Mouse (Mus musculus) myocyte (in vitro differentiated cells): ENCODE data around the gene Mapk7.

Source experiments
- CEBPB ChIP-seq: IDR thresholded peaks from 2 replicates; pipeline ENCODE4 v1.6.1; 2011; ENCODE audit warnings: mild to moderate bottlenecking, moderate library complexity; ENCODE audit not compliant: poor library complexity, insufficient read depth, severe bottlenecking
- E2F4 ChIP-seq: IDR thresholded peaks from one replicate; pipeline ENCODE4 v1.6.1; 2011; ENCODE audit warnings: mild to moderate bottlenecking, control low read depth, moderate library complexity; ENCODE audit not compliant: insufficient read depth
- MAX ChIP-seq: IDR thresholded peaks from one replicate; pipeline ENCODE4 v1.6.1; 2011; ENCODE audit warnings: low read depth, mild to moderate bottlenecking, control low read depth
- MYOD1 ChIP-seq, 3 experiments: IDR thresholded peaks; one replicate each; pipeline ENCODE4 v1.6.1; 2011; ENCODE audit warnings: control low read depth in 2 of 3, low read depth in 2 of 3, mild to moderate bottlenecking in 2 of 3, moderate library complexity in 1 of 3; ENCODE audit not compliant: insufficient read length in 2 of 3, control insufficient read depth in 1 of 3
- MYOG ChIP-seq, 3 experiments: IDR thresholded peaks; one replicate each; pipeline ENCODE4 v1.6.1; 2011; ENCODE audit warnings: control low read depth in 2 of 3, low read depth in 2 of 3, mild to moderate bottlenecking in 2 of 3; ENCODE audit not compliant: insufficient read length in 2 of 3, control insufficient read depth in 1 of 3, insufficient read depth in 1 of 3
- POLR2A ChIP-seq: IDR thresholded peaks from one replicate; pipeline ENCODE4 v1.6.1; 2011; ENCODE audit warnings: low read depth, mild to moderate bottlenecking, control low read depth, moderate library complexity; ENCODE audit not compliant: insufficient read length
- POLR2AphosphoS2 ChIP-seq: IDR thresholded peaks from one replicate; pipeline ENCODE4 v1.6.1; 2011; ENCODE audit warnings: low read depth, control low read depth; ENCODE audit not compliant: insufficient read length
- REST ChIP-seq: IDR thresholded peaks from one replicate; pipeline ENCODE4 v1.6.1; 2011; ENCODE audit warnings: mild to moderate bottlenecking, control low read depth, moderate library complexity; ENCODE audit not compliant: insufficient read depth, insufficient read length
- TCF3 ChIP-seq: IDR thresholded peaks from one replicate; pipeline ENCODE4 v1.6.1; 2011; ENCODE audit warnings: low read depth, control low read depth; ENCODE audit not compliant: insufficient read length
- USF1 ChIP-seq: IDR thresholded peaks from one replicate; pipeline ENCODE4 v1.6.1; 2011; ENCODE audit warnings: low read depth, mild to moderate bottlenecking, control low read depth, moderate library complexity

DNA sequence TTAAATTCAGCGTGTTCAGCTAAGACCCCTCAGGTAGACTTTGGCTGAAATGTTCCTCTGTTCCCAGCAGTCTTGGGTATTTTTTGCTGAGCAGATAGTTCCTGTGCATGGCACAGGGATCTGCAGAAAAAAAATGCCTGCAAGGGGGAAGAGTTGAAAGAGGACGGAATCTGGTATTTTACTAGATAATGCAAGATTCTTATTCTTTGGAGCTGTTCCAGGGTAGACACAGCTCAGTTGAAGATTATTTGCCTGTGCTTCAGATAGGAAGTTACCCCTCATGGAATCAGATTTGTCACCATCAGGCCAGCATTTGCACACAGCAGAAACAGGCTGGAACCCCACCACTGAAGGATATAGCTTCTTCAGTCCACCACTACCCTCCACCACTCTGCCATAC is 1.3 kb upstream of the Mapk7 start:
- TF ChIP-seq USF1 (no peak), MAX (no peak), POLR2A (no peak), CEBPB (no peak), E2F4 (no peak), REST (no peak), POLR2AphosphoS2 (no peak), MYOD1 (IDR thresholded peaks at IDR 0.05; ENCODE audit: control insufficient read depth in 1 of 3, insufficient read length in 2 of 3, low read depth in 2 of 3) (no peak), MYOG (IDR thresholded peaks at IDR 0.05; ENCODE audit: control insufficient read depth in 1 of 3, insufficient read depth in 1 of 3, insufficient read length in 2 of 3, low read depth in 2 of 3) (no peak), TCF3 (no peak)
